Mouse (Mus musculus) heart, postnatal 14 days (tissue): ENCODE measurements around the gene Ano8. TPM values are rescaled to one million over a fixed set of nuclear protein-coding genes. Genes with fewer than 3 reads are reported as not detected.

Experiments used
- DNase-seq, 2 experiments: peaks; one replicate each; pipeline ENCODE4 v3.0.0; 2021 to 2022
- intact Hi-C: fragments of 180-260 bp; cut with DNase I; formaldehyde crosslinking; loops from one replicate; pipeline ENCODE4 v1.15.1; 2025
- total RNA-seq, 2 experiments: library from RNA; stranded (reverse); gene quantifications; 2 replicates each; pipeline ENCODE4 v1.2.3; 2021

Ano8 gene
- total RNA-seq, 2 experiments from 2014 or later: 16.6 to 18.4 TPM

- intact Hi-C loops: loop anchor here (5.0 kb wide), 1 partner anchor 103 kb away; the partner anchor contains the start of gene Ocel1
- DNase-seq: no peak
Measured at GRCm38 (mm10) chr8:71474785-71475701, 10.7 kb downstream of the Ano8 start.

GRCm38 (mm10) chr8:71474344-71474743 is 11.4 kb downstream of the Ano8 start:
- DNase-seq: no peak
- intact Hi-C loops: loop anchor here (5.0 kb wide), 1 partner anchor 102 kb away; the partner anchor contains the start of gene Ocel1

GRCm38 (mm10) chr8:71472601-71473386 is 13.0 kb downstream of the Ano8 start:
- no peak for DNase-seq
- intact Hi-C loops: loop anchor here (5.0 kb wide), 1 partner anchor 100 kb away; the partner anchor contains the start of gene Ocel1

GRCm38 (mm10) chr8:71471861-71472260 is 13.9 kb downstream of the Ano8 start:
- intact Hi-C loops: loop anchor here (5.0 kb wide), 1 partner anchor 100 kb away; the partner anchor contains the start of gene Ocel1

GRCm38 (mm10) chr8:71470913-71471255 is 14.9 kb downstream of the Ano8 start:
- no peak for DNase-seq
- intact Hi-C loops: loop anchor here (5.0 kb wide), 1 partner anchor 99 kb away; the partner anchor contains the start of gene Ocel1

More at GRCm38 (mm10) chr8:71471861-71472260, 13.9 kb downstream of the Ano8 start:
- no peak for DNase-seq

- intact Hi-C loops: loop anchor here (5.0 kb wide), 1 partner anchor 98 kb away; the partner anchor contains the start of gene Ocel1
- no peak for DNase-seq
Measured at GRCm38 (mm10) chr8:71470146-71470912, 15.4 kb downstream of the Ano8 start.

- intact Hi-C loops: no loop called here
- DNase-seq: peak; percentile 47 to 56
Measured at GRCm38 (mm10) chr8:71469411-71469810, 16.4 kb downstream of the Ano8 start.

- intact Hi-C loops: no loop called here
- DNase-seq: peak; percentile 96
Measured at GRCm38 (mm10) chr8:71468916-71469315, 16.8 kb downstream of the Ano8 start, which contains the start of gene Dda1. Dda1 (plus strand) TSS chr8:71469199.

- intact Hi-C loops: no loop called here
- DNase-seq: no peak
Measured at GRCm38 (mm10) chr8:71468001-71468400, 17.8 kb downstream of the Ano8 start.

GRCm38 (mm10) chr8:71467201-71467600 is 18.6 kb downstream of the Ano8 start:
- no peak for DNase-seq
- intact Hi-C loops: no loop called here

GRCm38 (mm10) chr8:71466198-71466597 is 19.6 kb downstream of the Ano8 start:
- no peak for DNase-seq
- intact Hi-C loops: no loop called here

- no peak for DNase-seq
- intact Hi-C loops: no loop called here
Measured at GRCm38 (mm10) chr8:71465733-71466132, 20.0 kb downstream of the Ano8 start.

- intact Hi-C loops: loop anchor here (5.0 kb wide), 3 partner anchors 83 to 193 kb away; partner anchors contain the start of genes Haus8, Myo9b, Nr2f6 and Use1
- DNase-seq: peak; percentile 97 to 98
Measured at GRCm38 (mm10) chr8:71464513-71465500, 21.0 kb downstream of the Ano8 start, which contains the start of gene Mrpl34. Mrpl34 (plus strand) TSS chr8:71464959.

GRCm38 (mm10) chr8:71463188-71464033 is 22.4 kb downstream of the Ano8 start, which contains the start of gene Abhd8:
Abhd8 (minus strand) TSS chr8:71463655.
- intact Hi-C loops: loop anchor here (2.0 to 5.0 kb wide), 4 partner anchors 21 to 191 kb away; partner anchors contain the start of genes Haus8, Myo9b, Nr2f6 and Use1

GRCm38 (mm10) chr8:71462786-71463185 is 23.0 kb downstream of the Ano8 start:
- intact Hi-C loops: loop anchor here (2.0 to 5.0 kb wide), 4 partner anchors 20 to 190 kb away; partner anchors contain the start of genes Haus8, Myo9b, Nr2f6 and Use1
- DNase-seq: peak; percentile 45 to 54

More at GRCm38 (mm10) chr8:71463188-71464033, 22.4 kb downstream of the Ano8 start, which contains the start of gene Abhd8:
- DNase-seq: peak; percentile 98 to 99

GRCm38 (mm10) chr8:71462191-71462590 is 23.6 kb downstream of the Ano8 start:
- intact Hi-C loops: loop anchor here (2.0 to 5.0 kb wide), 4 partner anchors 19 to 190 kb away; partner anchors contain the start of genes Haus8, Myo9b, Nr2f6 and Use1
- no peak for DNase-seq
